Mouse (Mus musculus) embryonic facial prominence, embryonic 15.5 days (tissue): ENCODE measurements around the gene Zbtb38. TPM values are rescaled to one million over a fixed set of nuclear protein-coding genes. Genes with fewer than 3 reads are reported as not detected.
A peak's percentile ranks its signal among the peaks of the same experiment; 100 is the strongest.

Experiments used
- ATAC-seq: fragments of 200-750 bp; cut with Nextera tagmentation; 2 replicates; pipeline ENCODE4 v1.8.0; 2017; ENCODE audit warnings: low read depth, moderate TSS enrichment; ENCODE audit not compliant: insufficient number of reproducible peaks, low FRiP score, low TSS enrichment
- H3K27ac ChIP-seq: fragments of 300-500 bp; sonication (generic); replicated peaks from 2 replicates; pipeline ENCODE4 v1.5.1; 2015; ENCODE audit warnings: mild to moderate bottlenecking, inconsistent platforms
- H3K27me3 ChIP-seq: fragments of 300-500 bp; sonication (generic); 2 replicates; pipeline ENCODE4 v1.6.1; 2015; ENCODE audit warnings: inconsistent platforms
- H3K36me3 ChIP-seq: fragments of 300-500 bp; sonication (generic); 2 replicates; pipeline ENCODE4 v1.6.1; 2015; ENCODE audit warnings: mild to moderate bottlenecking, inconsistent platforms
- H3K4me1 ChIP-seq: fragments of 300-500 bp; sonication (generic); 2 replicates; pipeline ENCODE4 v1.6.1; 2015; ENCODE audit warnings: inconsistent platforms
- H3K4me2 ChIP-seq: fragments of 300-500 bp; sonication (generic); replicated peaks from 2 replicates; pipeline ENCODE4 v1.6.1; 2015; ENCODE audit warnings: mild to moderate bottlenecking, inconsistent platforms
- H3K4me3 ChIP-seq: fragments of 300-500 bp; sonication (generic); replicated peaks from 2 replicates; pipeline ENCODE4 v1.5.1; 2015; ENCODE audit warnings: mild to moderate bottlenecking, inconsistent platforms
- H3K9ac ChIP-seq: fragments of 300-500 bp; sonication (generic); 2 replicates; pipeline ENCODE4 v1.6.1; 2015; ENCODE audit warnings: inconsistent platforms
- H3K9me3 ChIP-seq: fragments of 300-500 bp; sonication (generic); replicated peaks from 2 replicates; pipeline ENCODE4 v1.6.1; 2016; ENCODE audit warnings: inconsistent platforms
- WGBS: fragments of 180-500 bp; shearing (Covaris S2); methylation state at CpG from one replicate; pipeline ENCODE4 v1.1.7; 2015; 5-methylcytosine and 5-hydroxymethylcytosine counted together
- polyA plus RNA-seq: library from polyadenylated mRNA; unstranded; fragments of >200 nt; fragmentation: Nextera tagmentation; extraction: Ambion mirVana; gene quantifications from 2 replicates; pipeline ENCODE4 v1.2.1, GENCODE M21; 2015

The Zbtb38 gene
- polyA plus RNA-seq, 1 experiment from 2014 or later = 22.1 TPM

DNA sequence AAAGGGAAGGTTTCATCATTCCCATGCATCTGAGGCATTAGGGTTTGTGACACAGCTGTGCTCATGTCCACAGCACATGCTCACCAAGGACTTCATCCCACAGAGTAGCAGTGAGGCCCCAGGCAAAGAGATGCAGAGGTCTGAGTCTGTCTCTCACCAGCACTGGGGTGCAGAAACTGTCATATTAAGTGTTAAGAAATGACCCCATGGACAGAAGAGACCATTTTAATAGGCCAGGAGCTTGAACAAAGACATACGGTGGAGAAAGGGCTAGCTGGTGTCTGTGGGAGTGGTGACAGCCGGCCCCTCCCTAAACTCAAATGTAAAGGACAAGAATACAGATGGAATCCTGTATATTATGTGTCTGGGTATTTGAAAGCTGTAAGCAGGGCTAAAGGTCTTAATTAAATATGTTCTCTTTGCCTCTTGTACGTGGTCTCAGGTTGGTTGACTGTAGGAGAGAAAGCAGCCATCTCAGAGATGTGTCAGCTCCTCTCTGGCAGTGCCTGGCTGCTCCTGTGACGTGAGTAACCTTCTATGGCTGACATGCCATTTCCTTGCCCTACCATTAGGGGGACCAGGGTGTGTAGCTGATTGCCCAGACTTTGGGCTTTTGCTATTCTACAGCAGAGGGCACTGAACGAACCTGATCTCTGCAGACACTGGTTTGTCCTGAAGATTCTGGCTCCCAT, 77.4 kb downstream of the Zbtb38 start:
- 32% methylated on average over 5 of the region's 5 CpGs for WGBS
- Histone ChIP-seq H3K4me3 (no peak overlapping the region), H3K4me1 (no peaks in the 10 kb centered on the region), H3K4me2 (no peak overlapping the region), H3K9me3 (no peaks in the 10 kb centered on the region), H3K9ac (no peak overlapping the region), H3K27ac (no peak overlapping the region), H3K27me3 (no peaks in the 10 kb centered on the region), H3K36me3 (no peaks in the 10 kb centered on the region)
- no peak for ATAC-seq

DNA sequence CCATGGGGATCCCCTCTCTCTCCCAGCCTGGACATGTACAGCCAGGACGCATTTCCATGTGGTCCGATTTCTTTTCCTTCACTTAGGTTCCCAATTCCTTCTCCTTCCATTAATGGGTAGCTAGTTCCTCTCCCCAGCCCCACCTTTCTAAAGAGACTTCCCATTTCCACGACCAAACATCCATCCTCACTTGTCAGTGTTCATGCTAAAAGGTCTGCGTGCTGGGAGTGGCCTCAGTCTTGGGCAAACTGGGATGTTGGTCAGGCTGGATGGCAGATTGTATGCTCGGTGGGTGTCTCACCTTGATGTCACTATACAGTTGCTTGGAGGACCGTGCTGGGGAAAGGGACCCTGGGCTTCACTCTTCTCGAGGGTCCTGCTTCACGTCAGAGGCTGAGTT, 78.3 kb downstream of the Zbtb38 start:
- Histone ChIP-seq H3K4me1 (no peaks in the 10 kb centered on the region), H3K9ac (no peak overlapping the region), H3K9me3 (no peaks in the 10 kb centered on the region), H3K36me3 (no peaks in the 10 kb centered on the region), H3K27ac (no peak overlapping the region), H3K4me3 (no peak overlapping the region), H3K4me2 (no peak overlapping the region), H3K27me3 (no peaks in the 10 kb centered on the region)
- 87% methylated on average over 8 of the region's 8 CpGs for WGBS
- ATAC-seq = no peak

DNA sequence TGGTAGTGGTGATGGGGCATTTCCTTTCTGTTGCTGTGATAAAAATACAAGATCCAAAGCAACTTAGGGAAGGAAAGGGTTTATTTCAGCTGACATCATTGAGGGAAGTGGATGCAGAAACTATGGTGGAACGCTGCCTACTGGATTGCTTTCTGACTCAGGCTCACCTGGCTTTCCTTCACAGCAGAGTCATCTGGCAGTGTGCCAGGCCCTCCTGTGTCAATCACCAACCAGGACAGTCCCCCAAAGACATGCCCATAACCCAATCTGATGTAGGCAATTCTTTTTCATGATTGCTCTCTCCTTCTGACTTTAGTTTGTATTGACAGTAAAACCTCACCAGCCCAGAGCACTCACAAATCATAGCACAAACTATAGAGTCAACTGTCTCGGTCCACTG, 80.2 kb downstream of the Zbtb38 start:
- 70% methylated on average over 2 of the region's 2 CpGs for WGBS
- no peak overlapping the region for H3K4me2 ChIP-seq
- no peaks in the 10 kb centered on the region for H3K27me3 ChIP-seq
- no peaks in the 10 kb centered on the region for H3K4me1 ChIP-seq
- H3K9ac ChIP-seq = no peak overlapping the region
- H3K4me3 ChIP-seq = no peak overlapping the region
- H3K9me3 ChIP-seq = no peaks in the 10 kb centered on the region
- no peak overlapping the region for H3K27ac ChIP-seq
- H3K36me3 ChIP-seq = no peaks in the 10 kb centered on the region
- ATAC-seq = no peak

DNA sequence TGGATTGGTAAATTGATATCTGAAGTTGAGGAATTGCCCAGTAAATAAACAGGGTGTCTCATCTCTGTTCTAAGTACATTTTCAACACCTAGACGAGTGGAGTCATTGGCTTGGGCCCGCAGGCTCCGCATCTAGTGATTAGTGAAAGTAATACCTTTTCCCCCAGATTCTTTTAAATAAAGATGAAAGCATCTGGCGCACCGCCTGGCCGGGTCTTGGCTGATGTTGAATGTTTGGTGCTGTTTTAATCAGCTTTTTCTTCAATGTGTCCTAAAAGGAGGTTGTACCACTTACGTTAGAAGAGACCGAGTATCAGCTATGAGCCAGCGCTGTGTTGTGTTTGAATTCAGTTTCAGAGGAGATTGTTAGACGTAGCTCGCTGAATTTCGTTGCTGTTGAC, 81.4 kb downstream of the Zbtb38 start:
- no peaks in the 10 kb centered on the region for H3K36me3 ChIP-seq
- no peak overlapping the region for H3K9ac ChIP-seq
- ATAC-seq = no peak
- no peaks in the 10 kb centered on the region for H3K4me1 ChIP-seq
- H3K9me3 ChIP-seq = no peaks in the 10 kb centered on the region
- WGBS = 89% methylated on average over 12 of the region's 12 CpGs
- H3K4me2 ChIP-seq = no peak overlapping the region
- H3K27ac ChIP-seq = no peak overlapping the region
- no peaks in the 10 kb centered on the region for H3K27me3 ChIP-seq
- no peak overlapping the region for H3K4me3 ChIP-seq

DNA sequence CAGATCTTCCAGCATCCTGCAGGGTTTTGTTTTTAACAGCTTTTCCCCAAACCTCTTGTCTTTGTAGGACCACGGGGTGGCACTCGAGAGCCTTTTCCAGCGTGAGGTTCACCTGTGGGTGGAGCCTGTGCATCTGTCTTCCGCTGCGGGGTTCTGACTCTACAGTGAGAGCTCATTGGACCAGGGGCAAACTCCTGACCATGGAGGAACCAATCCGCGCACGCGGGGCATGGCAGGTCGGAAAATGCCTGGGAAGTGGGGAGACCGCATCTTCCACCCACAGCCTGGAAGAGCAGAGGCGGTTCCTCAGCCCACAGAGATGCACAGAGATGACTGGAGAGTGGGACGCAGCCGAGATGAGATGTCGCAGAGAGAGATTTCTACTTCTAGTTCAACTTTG, 82.8 kb downstream of the Zbtb38 start:
- 1% methylated on average over 15 of the region's 15 CpGs for WGBS
- no peaks in the 10 kb centered on the region for H3K4me1 ChIP-seq
- no peaks in the 10 kb centered on the region for H3K36me3 ChIP-seq
- ATAC-seq = peak; percentile 100
- peak overlapping the region; percentile 40 for H3K4me3 ChIP-seq
- H3K27ac ChIP-seq = peak overlapping the region; percentile 73
- no peak overlapping the region for H3K9ac ChIP-seq
- H3K9me3 ChIP-seq = no peaks in the 10 kb centered on the region
- no peaks in the 10 kb centered on the region for H3K27me3 ChIP-seq
- peak overlapping the region; percentile 64 for H3K4me2 ChIP-seq

DNA sequence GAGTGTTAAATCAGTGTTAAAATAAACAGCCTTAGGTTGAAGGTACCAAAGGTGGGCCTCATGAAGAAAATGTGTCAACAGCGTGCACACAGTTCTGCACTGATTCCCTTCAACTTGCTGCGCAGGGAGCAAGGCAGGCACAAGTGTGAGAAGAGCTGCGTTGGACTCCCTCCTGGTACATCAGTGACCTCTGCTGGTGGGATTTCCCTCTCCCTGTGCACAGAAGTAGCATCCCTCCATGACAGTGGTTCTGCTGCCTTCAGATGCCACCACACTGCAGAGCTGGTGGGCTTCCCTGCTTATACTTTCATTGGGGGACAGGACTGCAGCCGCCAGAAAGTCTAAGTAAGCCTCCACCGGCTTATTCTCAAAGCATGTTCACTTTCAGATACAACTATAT, 84.0 kb downstream of the Zbtb38 start:
- Histone ChIP-seq H3K4me3 (no peak overlapping the region), H3K4me2 (no peak overlapping the region), H3K27me3 (no peaks in the 10 kb centered on the region), H3K9me3 (no peaks in the 10 kb centered on the region), H3K4me1 (no peaks in the 10 kb centered on the region), H3K36me3 (no peaks in the 10 kb centered on the region), H3K9ac (no peak overlapping the region), H3K27ac (no peak overlapping the region)
- WGBS = 49% methylated on average over 5 of the region's 5 CpGs
- ATAC-seq = peak; percentile 37; the same call in 1 of the 2 replicates

DNA sequence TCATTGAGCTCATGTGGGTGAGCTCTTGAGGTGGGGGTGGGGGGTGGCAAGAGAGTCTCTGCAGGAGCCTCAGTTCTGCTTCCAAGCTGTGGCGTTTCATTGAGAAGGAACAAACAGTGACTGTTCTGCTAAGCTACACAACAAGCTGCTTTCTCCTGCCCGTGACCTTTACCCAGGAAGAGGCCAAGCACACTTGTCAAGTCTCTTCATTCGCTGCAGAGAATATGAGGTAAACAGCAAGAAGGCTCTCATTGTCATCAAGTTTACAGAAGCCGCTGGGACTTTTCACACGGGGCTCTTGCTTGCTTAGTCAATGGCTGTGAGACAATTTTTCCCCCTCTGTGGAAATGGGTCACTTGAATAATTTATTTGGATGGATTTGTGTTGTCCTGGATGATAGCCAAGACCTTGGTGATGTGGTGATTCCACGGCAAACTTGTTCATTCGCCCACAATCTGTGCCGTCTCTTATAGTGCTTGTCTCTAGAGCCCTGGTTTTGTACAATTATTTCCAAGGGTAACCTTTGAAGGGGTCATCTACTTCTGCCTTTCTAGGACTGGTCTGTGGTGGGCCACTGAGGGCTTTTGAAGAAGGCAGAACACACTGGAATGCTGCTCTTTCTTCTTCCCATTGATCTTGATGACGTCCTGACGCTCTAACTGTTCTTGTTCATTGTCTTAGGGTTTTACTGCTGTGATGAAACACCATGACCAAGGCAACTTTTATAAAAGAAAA, 92.0 kb downstream of the Zbtb38 start:
- no peaks in the 10 kb centered on the region for H3K27me3 ChIP-seq
- no peak overlapping the region for H3K9ac ChIP-seq
- 66% methylated on average over 10 of the region's 10 CpGs for WGBS
- H3K4me1 ChIP-seq = no peaks in the 10 kb centered on the region
- H3K4me2 ChIP-seq = no peak overlapping the region
- H3K9me3 ChIP-seq = no peaks in the 10 kb centered on the region
- no peaks in the 10 kb centered on the region for H3K36me3 ChIP-seq
- no peak overlapping the region for H3K4me3 ChIP-seq
- H3K27ac ChIP-seq = no peak overlapping the region
- ATAC-seq = no peak

DNA sequence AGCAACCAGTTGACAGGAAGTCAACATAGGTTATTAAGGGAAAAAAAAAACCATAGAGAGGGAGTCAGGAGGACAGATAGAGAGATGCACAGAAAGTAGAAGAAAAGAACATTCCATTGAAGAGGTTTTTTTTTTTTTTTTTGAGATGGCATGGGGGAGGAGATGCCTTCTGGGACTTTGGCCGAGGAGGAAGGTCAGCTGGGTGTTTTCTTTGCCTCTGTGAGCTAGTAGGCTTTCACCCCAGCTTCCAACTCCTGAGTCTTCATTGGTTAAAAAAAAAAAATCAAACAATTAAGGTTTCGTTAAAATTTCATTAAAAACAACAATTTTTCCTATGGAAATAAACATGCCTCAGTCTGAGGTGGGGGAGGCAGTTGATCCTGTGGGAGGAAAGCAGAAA, 92.8 kb downstream of the Zbtb38 start:
- 76% methylated on average over 2 of the region's 2 CpGs for WGBS
- no peaks in the 10 kb centered on the region for H3K9me3 ChIP-seq
- no peak for ATAC-seq

DNA sequence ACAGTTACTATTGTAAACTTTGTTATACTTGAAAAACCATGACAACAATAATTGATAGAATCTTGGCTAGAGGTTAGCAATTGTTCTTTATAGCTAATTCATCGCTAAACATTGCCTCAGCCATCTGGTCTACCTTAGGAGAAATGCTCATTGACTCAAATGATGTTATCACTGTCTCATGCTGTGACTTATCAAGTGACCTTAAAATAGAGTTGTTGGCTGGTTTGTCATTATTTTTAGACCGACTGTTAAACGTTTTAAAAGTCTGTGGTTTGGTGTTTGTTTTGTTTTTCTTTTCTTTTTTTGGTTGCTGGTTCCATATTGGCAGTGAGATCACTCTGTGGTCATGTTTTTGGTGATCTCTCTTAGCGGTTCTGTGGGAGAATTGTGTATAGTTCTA, 99.1 kb downstream of the Zbtb38 start:
- H3K4me3 ChIP-seq = no peak overlapping the region
- no peaks in the 10 kb centered on the region for H3K9me3 ChIP-seq
- H3K9ac ChIP-seq = no peak overlapping the region
- H3K27ac ChIP-seq = no peak overlapping the region
- WGBS = 67% methylated on average over 4 of the region's 4 CpGs
- ATAC-seq = no peak
- no peaks in the 10 kb centered on the region for H3K27me3 ChIP-seq
- no peaks in the 10 kb centered on the region for H3K4me1 ChIP-seq
- no peaks in the 10 kb centered on the region for H3K36me3 ChIP-seq
- no peak overlapping the region for H3K4me2 ChIP-seq

More for the DNA sequence above, 92.8 kb downstream of the Zbtb38 start:
- Histone ChIP-seq H3K9ac (no peak overlapping the region), H3K4me2 (no peak overlapping the region), H3K4me3 (no peak overlapping the region), H3K27me3 (no peaks in the 10 kb centered on the region), H3K27ac (no peak overlapping the region), H3K36me3 (no peaks in the 10 kb centered on the region), H3K4me1 (no peaks in the 10 kb centered on the region)

DNA sequence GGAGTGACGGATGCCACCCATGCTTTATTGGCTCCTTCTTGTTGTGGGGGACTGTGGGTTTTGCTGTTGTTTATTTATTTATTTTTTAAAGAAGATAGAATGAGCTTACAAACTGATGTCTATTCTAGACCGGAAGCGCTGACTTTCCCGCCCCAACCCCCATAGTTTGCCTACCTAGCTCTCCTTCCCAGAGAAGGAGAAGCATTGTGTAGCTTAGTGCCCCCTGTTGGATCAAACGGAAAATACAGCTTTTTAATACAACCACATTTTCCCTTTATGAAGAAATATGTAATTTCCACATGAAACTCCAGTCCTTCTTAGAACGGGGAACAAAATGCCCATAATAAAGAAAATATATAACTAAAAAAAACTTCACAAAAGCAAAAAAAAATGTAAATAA, 99.9 kb downstream of the Zbtb38 start:
- H3K27me3 ChIP-seq = no peaks in the 10 kb centered on the region
- WGBS = 60% methylated on average over 6 of the region's 6 CpGs
- ATAC-seq = no peak
- H3K4me2 ChIP-seq = no peak overlapping the region
- no peak overlapping the region for H3K27ac ChIP-seq
- no peaks in the 10 kb centered on the region for H3K36me3 ChIP-seq
- no peak overlapping the region for H3K4me3 ChIP-seq
- no peaks in the 10 kb centered on the region for H3K4me1 ChIP-seq
- no peaks in the 10 kb centered on the region for H3K9me3 ChIP-seq
- no peak overlapping the region for H3K9ac ChIP-seq

DNA sequence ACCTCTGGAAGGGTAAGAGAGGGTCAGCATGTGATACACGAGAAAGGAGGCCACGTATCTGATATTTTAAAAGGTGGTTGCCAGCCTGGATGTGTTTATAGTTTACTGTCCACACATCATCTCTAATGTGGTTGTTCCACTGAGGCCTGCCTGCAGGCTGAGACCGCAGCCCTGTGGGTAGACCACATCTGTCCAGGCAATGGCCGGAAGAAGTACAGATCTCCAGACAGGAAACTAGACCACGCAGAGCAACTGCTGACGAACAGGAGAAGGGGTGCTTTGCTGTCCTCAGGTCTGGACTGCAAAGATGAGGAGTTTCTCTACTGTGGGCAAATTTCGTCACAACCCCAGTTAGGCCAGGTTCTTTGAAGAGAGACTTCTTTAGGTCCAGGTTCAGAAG, 101.8 kb downstream of the Zbtb38 start:
- H3K27me3 ChIP-seq = no peaks in the 10 kb centered on the region
- no peak overlapping the region for H3K9ac ChIP-seq
- no peaks in the 10 kb centered on the region for H3K36me3 ChIP-seq
- 72% methylated on average over 7 of the region's 7 CpGs for WGBS
- no peak overlapping the region for H3K27ac ChIP-seq
- ATAC-seq = no peak
- H3K4me1 ChIP-seq = no peaks in the 10 kb centered on the region
- H3K4me2 ChIP-seq = no peak overlapping the region
- no peaks in the 10 kb centered on the region for H3K9me3 ChIP-seq
- H3K4me3 ChIP-seq = no peak overlapping the region

DNA sequence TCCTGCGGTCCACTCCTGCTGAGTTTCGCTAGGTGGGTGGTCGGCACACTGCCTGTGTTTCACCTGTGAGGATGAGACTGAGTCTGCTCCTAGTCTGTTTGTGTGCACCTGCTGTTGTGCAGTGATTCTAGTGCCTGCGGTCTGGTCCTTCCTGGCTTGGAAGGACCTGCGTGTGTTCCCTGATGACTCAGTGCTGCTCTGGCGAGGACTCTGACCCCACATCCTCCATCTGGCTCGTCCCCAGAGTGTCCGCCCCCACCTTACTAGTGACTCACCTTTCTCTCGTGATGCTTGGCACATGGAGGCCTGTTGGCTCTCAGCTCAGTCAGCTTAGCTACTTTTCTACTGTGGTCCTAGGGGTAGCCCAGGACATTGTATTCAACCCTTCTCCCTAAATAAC, 102.7 kb downstream of the Zbtb38 start:
- H3K4me2 ChIP-seq = no peak overlapping the region
- ATAC-seq = no peak
- no peaks in the 10 kb centered on the region for H3K4me1 ChIP-seq
- no peaks in the 10 kb centered on the region for H3K36me3 ChIP-seq
- WGBS = 58% methylated on average over 9 of the region's 9 CpGs
- no peaks in the 10 kb centered on the region for H3K27me3 ChIP-seq
- no peak overlapping the region for H3K9ac ChIP-seq
- no peak overlapping the region for H3K27ac ChIP-seq
- H3K4me3 ChIP-seq = no peak overlapping the region
- H3K9me3 ChIP-seq = no peaks in the 10 kb centered on the region
